Mouse (Mus musculus) liver, embryonic 18 days (tissue): ENCODE data around the gene Gm5591. TPM values are rescaled to one million over a fixed set of nuclear protein-coding genes. Genes with fewer than 3 reads are reported as not detected.

Source experiments
- polyA plus RNA-seq: library from polyadenylated mRNA; depleted of rRNA; stranded (reverse); fragments of >200 nt; gene quantifications from 2 replicates; pipeline ENCODE4 v1.2.3, GENCODE M21; 2012; rRNA removed

Gene Gm5591
- not detected in 2 replicates for polyA plus RNA-seq

GRCm38 (mm10) chr7:38528093-38528492 is at the start of gene Gm5591:
Gene Gm5591 (minus strand): TSS chr7:38528193.

